Mouse (Mus musculus) olfactory bulb, adult 2 months (tissue): ENCODE measurements around the gene B4galnt1. TPM values are rescaled to one million over a fixed set of nuclear protein-coding genes. Genes with fewer than 3 reads are reported as not detected.
"Not testable (repeated sequence)": the region's sequence is repeated elsewhere in the genome, so short reads cannot be mapped to it uniquely, and the experiment has no call there.

Experiments used
- H3K27ac ChIP-seq: fragments of 200-500 bp; 2 replicates; pipeline ENCODE4 v1.5.1; 2012; ENCODE audit warnings: low read depth, low read length; ENCODE audit not compliant: insufficient read depth
- H3K4me1 ChIP-seq: fragments of 200-500 bp; 2 replicates; pipeline ENCODE4 v1.6.1; 2012; ENCODE audit warnings: low read length; ENCODE audit not compliant: control insufficient read depth, insufficient read depth
- H3K4me3 ChIP-seq: fragments of 200-500 bp; 2 replicates; pipeline ENCODE4 v1.5.1; 2012; ENCODE audit warnings: mild to moderate bottlenecking, low read depth, low read length, moderate library complexity; ENCODE audit not compliant: insufficient read depth
- CTCF ChIP-seq: fragments of 200-500 bp; IDR thresholded peaks from 2 replicates; pipeline ENCODE4 v1.5.1; 2012; ENCODE audit warnings: low read depth, mild to moderate bottlenecking, low read length, moderate library complexity; ENCODE audit not compliant: insufficient read depth
- POLR2A ChIP-seq: fragments of 200-500 bp; IDR thresholded peaks from 2 replicates; pipeline ENCODE4 v1.6.1; 2012; ENCODE audit warnings: mild to moderate bottlenecking, low read depth, low read length, moderate library complexity; ENCODE audit not compliant: insufficient read depth
- WGBS: fragments of 180-500 bp; shearing (Covaris S2); methylation state at CpG from one replicate; pipeline ENCODE4 v1.1.7; 2018; 5-methylcytosine and 5-hydroxymethylcytosine counted together
- polyA plus RNA-seq: library from polyadenylated mRNA; stranded (reverse); fragments of >200 nt; gene quantifications from 2 replicates; pipeline ENCODE4 v1.2.4, GENCODE M21; 2012; ENCODE audit warnings: low replicate concordance; ENCODE audit not compliant: missing spikeins, insufficient read depth, insufficient read length

The B4galnt1 gene
- polyA plus RNA-seq, 1 experiment: not detected

- Histone ChIP-seq H3K4me1 (no peaks in the 10 kb centered on the region), H3K4me3 (no peak overlapping the region), H3K27ac (no peak overlapping the region)
- TF ChIP-seq POLR2A (no peak), CTCF (no peak)
- 88% methylated on average over 18 of the region's 18 CpGs for WGBS
Measured at GRCm38 (mm10) chr10:127138328-127139141, 26.5 kb upstream of the B4galnt1 start.

GRCm38 (mm10) chr10:127140971-127141370 is 24.1 kb upstream of the B4galnt1 start:
- Histone ChIP-seq H3K27ac (no peak overlapping the region), H3K4me3 (no peak overlapping the region), H3K4me1 (no peaks in the 10 kb centered on the region)
- TF ChIP-seq POLR2A (no peak), CTCF (no peak)
- 85% methylated on average over 11 of the region's 11 CpGs for WGBS

- Histone ChIP-seq H3K4me3 (no peak overlapping the region), H3K27ac (no peak overlapping the region), H3K4me1 (no peaks in the 10 kb centered on the region)
- WGBS: 81% methylated on average over 8 of the region's 8 CpGs
- TF ChIP-seq POLR2A (no peak), CTCF (no peak)
Measured at GRCm38 (mm10) chr10:127141500-127141899, 23.5 kb upstream of the B4galnt1 start.

GRCm38 (mm10) chr10:127143228-127143627 is 21.8 kb upstream of the B4galnt1 start:
- Histone ChIP-seq H3K4me3 (no peak overlapping the region), H3K27ac (no peak overlapping the region), H3K4me1 (no peaks in the 10 kb centered on the region)
- WGBS: 79% methylated on average over 8 of the region's 8 CpGs
- no peak for TF ChIP-seq CTCF
- no peak for TF ChIP-seq POLR2A

- Histone ChIP-seq H3K4me1 (no peaks in the 10 kb centered on the region), H3K27ac (no peak overlapping the region), H3K4me3 (no peak overlapping the region)
- WGBS: 95% methylated on average over 7 of the region's 7 CpGs
- TF ChIP-seq POLR2A (no peak), CTCF (no peak)
Measured at GRCm38 (mm10) chr10:127144536-127144935, 20.5 kb upstream of the B4galnt1 start.

GRCm38 (mm10) chr10:127145303-127145702 is 19.7 kb upstream of the B4galnt1 start:
- H3K27ac ChIP-seq: no peak overlapping the region
- WGBS: 78% methylated on average over 5 of the region's 5 CpGs
- TF ChIP-seq POLR2A (no peak), CTCF (no peak)

GRCm38 (mm10) chr10:127147135-127147534 is 17.9 kb upstream of the B4galnt1 start:
- WGBS: 78% methylated on average over 6 of the region's 6 CpGs
- no peak overlapping the region for H3K27ac ChIP-seq
- peaks cover 4% of the 10 kb centered on the region; the same call in 1 of the 2 replicates for H3K4me1 ChIP-seq
- H3K4me3 ChIP-seq: no peak overlapping the region
- no peak for TF ChIP-seq CTCF
- TF ChIP-seq POLR2A: no peak

More at GRCm38 (mm10) chr10:127145303-127145702, 19.7 kb upstream of the B4galnt1 start:
- Histone ChIP-seq H3K4me3 (no peak overlapping the region), H3K4me1 (no peaks in the 10 kb centered on the region)

- H3K27ac ChIP-seq: no peak overlapping the region
- 39% methylated on average over 4 of the region's 4 CpGs for WGBS
- TF ChIP-seq POLR2A (no peak), CTCF (no peak)
- H3K4me3 ChIP-seq: no peak overlapping the region
- H3K4me1 ChIP-seq: peaks cover 4% of the 10 kb centered on the region; the same call in 1 of the 2 replicates
Measured at GRCm38 (mm10) chr10:127150471-127150872, 14.6 kb upstream of the B4galnt1 start.

- not testable (repeated sequence) for H3K27ac ChIP-seq, H3K4me3 ChIP-seq, H3K4me1 ChIP-seq
- 98% methylated on average over 3 of the region's 3 CpGs for WGBS
Measured at GRCm38 (mm10) chr10:127151233-127151632, 13.8 kb upstream of the B4galnt1 start.

- H3K27ac ChIP-seq, H3K4me3 ChIP-seq, H3K4me1 ChIP-seq: not testable (repeated sequence)
- 87% methylated on average over 10 of the region's 10 CpGs for WGBS
Measured at GRCm38 (mm10) chr10:127152556-127152955, 12.5 kb upstream of the B4galnt1 start.
